Mouse (Mus musculus) myocyte (in vitro differentiated cells): ENCODE results near the gene Clcnka.

Source experiments
- CEBPB ChIP-seq: IDR thresholded peaks from 2 replicates; pipeline ENCODE4 v1.6.1; 2011; ENCODE audit warnings: mild to moderate bottlenecking, moderate library complexity; ENCODE audit not compliant: poor library complexity, insufficient read depth, severe bottlenecking
- E2F4 ChIP-seq: IDR thresholded peaks from one replicate; pipeline ENCODE4 v1.6.1; 2011; ENCODE audit warnings: mild to moderate bottlenecking, control low read depth, moderate library complexity; ENCODE audit not compliant: insufficient read depth
- MAX ChIP-seq: IDR thresholded peaks from one replicate; pipeline ENCODE4 v1.6.1; 2011; ENCODE audit warnings: low read depth, mild to moderate bottlenecking, control low read depth
- POLR2A ChIP-seq: IDR thresholded peaks from one replicate; pipeline ENCODE4 v1.6.1; 2011; ENCODE audit warnings: low read depth, mild to moderate bottlenecking, control low read depth, moderate library complexity; ENCODE audit not compliant: insufficient read length
- POLR2AphosphoS2 ChIP-seq: IDR thresholded peaks from one replicate; pipeline ENCODE4 v1.6.1; 2011; ENCODE audit warnings: low read depth, control low read depth; ENCODE audit not compliant: insufficient read length
- REST ChIP-seq: IDR thresholded peaks from one replicate; pipeline ENCODE4 v1.6.1; 2011; ENCODE audit warnings: mild to moderate bottlenecking, control low read depth, moderate library complexity; ENCODE audit not compliant: insufficient read depth, insufficient read length
- TCF12 ChIP-seq: IDR thresholded peaks from one replicate; pipeline ENCODE4 v1.6.1; 2011; ENCODE audit warnings: mild to moderate bottlenecking, control low read depth; ENCODE audit not compliant: poor library complexity, insufficient read depth, severe bottlenecking
- TCF3 ChIP-seq: IDR thresholded peaks from one replicate; pipeline ENCODE4 v1.6.1; 2011; ENCODE audit warnings: low read depth, control low read depth; ENCODE audit not compliant: insufficient read length
- USF1 ChIP-seq: IDR thresholded peaks from one replicate; pipeline ENCODE4 v1.6.1; 2011; ENCODE audit warnings: low read depth, mild to moderate bottlenecking, control low read depth, moderate library complexity

DNA sequence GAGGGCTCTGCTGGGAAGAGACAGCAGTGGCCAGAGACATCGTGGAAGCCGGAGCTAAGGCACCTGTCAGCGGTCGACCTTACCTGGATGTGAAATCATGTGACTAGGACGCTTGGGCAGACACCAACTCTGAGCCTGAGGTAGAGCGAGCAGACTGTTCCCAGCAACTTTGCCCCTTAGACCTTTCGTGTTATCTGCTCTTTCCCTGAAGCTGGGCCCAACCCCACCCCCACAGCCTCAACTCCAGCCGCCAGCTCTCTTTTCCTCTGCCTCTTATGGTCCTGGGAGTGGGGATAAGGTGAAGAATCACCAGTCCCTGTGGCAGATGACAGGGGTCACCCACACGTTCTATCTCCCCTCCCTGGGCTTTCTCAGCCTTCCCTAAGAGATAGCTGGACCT is 22.4 kb upstream of the Clcnka start:
- TF ChIP-seq MAX (no peak), TCF3 (no peak), POLR2A (no peak), REST (no peak), CEBPB (no peak), TCF12 (no peak), POLR2AphosphoS2 (no peak), USF1 (no peak), E2F4 (no peak)
